Mouse (Mus musculus): ENCODE data around the gene Palld. TPM values are rescaled to one million over a fixed set of nuclear protein-coding genes. Genes with fewer than 3 reads are reported as not detected.

Gene Palld
- total RNA-seq, 2 experiments from 2014 or later: 6.6 to 6.7 TPM

DNA sequence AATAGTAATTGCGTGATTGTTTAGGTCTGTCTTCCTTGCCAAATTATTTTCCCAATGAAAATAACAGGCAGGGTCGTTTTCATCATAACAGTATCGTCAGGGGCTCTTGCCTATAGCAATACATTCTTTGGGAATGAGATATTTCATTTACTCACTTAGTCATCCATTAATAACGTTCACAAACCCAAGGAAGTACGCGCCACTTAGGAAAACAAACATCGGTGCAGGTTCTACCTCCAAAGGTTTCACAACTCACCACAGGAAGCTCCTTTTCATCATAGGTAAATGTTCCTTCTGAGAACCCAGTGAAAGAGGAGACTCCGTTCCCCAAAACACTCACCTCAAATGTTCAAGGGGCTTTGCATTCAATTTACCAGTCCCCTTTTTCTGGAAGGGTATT lies 423.7 kb downstream of the Palld start:
- no peak overlapping the region for H3K4me3 ChIP-seq
- no peak for TF ChIP-seq CTCF (conservative IDR thresholded peaks at IDR 0.05)
- DNase-seq (ENCODE audit: low spot score in 2 of 2): no peak
- no peak overlapping the region for H3K27ac ChIP-seq

DNA sequence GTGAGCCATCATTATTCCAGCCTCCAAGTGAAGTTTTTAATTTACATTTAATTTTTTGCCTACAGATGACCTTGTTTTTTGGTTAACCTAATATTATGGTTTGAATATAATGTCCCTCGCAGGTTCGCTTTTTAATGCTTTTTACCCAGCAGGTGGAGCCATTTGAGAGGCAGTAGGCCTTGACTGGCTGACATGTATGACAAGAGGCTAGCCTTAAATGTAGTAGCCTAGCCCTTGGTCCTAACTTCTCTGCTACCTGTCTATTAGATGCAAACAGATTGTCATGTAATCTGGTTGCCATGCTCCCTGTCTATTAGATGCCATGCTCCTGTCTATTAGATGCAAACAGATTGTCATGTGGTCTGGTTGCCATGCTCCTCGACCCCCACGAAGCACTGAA lies 424.3 kb downstream of the Palld start:
- no peak for DNase-seq (ENCODE audit: low spot score in 2 of 2)
- peak; percentile 34 for TF ChIP-seq CTCF (conservative IDR thresholded peaks at IDR 0.05)
- H3K27ac ChIP-seq: no peak overlapping the region
- no peak overlapping the region for H3K4me3 ChIP-seq

DNA sequence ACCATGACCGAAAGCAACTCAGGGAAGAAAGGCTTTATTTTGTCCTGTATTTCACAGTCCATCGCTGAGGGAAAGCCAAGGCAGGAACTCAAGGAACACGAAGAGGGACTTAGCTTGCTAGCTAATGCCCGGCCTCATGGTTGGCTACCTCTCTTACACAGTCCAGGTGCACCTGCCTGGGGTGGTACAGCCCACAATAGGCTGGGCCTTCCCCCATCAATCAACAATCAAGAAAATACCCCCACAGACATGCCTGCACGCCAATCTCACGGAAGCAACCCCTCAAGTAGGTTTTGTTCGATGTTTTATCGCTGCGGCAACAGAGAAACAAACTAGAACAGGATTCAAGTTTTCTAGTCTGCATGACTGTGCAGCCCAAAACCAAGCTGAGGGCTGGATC lies 426.3 kb downstream of the Palld start:
- TF ChIP-seq CTCF (conservative IDR thresholded peaks at IDR 0.05): no peak

DNA sequence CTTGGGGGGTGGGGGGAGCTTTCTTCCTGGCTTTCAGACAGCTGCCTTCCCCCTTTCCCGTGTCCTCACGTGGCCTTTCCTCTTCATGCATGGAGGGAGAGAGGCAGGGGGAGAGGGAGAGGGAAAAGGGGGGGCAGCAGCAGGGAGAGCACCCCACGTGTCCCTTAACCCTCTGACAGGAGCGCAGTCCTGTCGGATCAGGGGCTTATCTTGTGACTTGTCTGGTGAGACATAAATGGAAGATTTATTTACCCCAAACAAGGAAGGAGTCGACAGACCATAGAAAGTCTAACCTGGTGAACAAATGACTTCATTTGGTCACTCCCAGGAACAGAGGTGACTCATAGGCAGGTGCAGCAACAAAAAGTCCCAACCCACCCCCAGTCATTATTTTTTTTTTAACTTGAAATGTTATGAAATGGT lies 427.2 kb downstream of the Palld start:
- no peak for DNase-seq (ENCODE audit: low spot score in 2 of 2)

More for the DNA sequence above, 426.3 kb downstream of the Palld start:
- Histone ChIP-seq H3K27ac (no peak overlapping the region), H3K4me3 (no peak overlapping the region)
- DNase-seq (ENCODE audit: low spot score in 2 of 2): no peak

DNA sequence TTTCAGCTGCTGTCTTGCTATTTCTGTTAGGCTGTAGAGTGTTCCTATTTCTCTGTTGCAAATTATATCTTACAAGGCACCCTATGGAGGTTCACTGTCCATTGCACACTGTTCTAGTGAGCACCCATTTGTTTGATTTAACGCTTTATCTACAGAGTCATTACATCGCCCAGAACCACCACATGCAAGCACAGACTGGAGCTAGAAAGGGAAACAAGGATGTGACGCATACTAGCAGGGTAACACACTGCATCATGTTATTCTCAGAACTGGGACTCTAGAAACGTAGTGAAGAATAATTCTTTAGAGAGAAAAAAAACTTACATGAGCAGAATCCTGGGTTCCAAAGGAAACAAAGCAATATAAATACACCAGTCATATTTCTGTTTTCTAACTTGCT lies 432.3 kb downstream of the Palld start:
- no peak for DNase-seq (ENCODE audit: low spot score in 2 of 2)
- no peak overlapping the region for H3K27ac ChIP-seq
- no peak for TF ChIP-seq CTCF (conservative IDR thresholded peaks at IDR 0.05)
- no peak overlapping the region for H3K4me3 ChIP-seq

More for the DNA sequence above, 427.2 kb downstream of the Palld start:
- TF ChIP-seq CTCF (conservative IDR thresholded peaks at IDR 0.05): no peak
- Histone ChIP-seq H3K27ac (no peak overlapping the region), H3K4me3 (no peak overlapping the region)

DNA sequence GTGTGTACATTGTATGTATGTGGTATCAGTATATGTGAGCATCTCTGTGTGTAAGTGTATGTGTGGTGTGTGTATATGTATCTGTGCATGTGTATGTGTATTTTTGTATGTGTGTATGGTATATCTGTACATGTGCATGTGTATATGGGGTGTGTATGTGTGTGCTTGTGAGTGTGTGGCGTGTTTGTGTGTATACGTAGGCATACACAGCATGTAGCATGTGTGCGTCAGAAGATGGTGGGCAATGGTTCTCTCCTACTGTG lies 435.0 kb downstream of the Palld start:
- Histone ChIP-seq H3K27ac (no peak overlapping the region), H3K4me3 (no peak overlapping the region)
- no peak for DNase-seq (ENCODE audit: low spot score in 2 of 2)
- no peak for TF ChIP-seq CTCF (conservative IDR thresholded peaks at IDR 0.05)

DNA sequence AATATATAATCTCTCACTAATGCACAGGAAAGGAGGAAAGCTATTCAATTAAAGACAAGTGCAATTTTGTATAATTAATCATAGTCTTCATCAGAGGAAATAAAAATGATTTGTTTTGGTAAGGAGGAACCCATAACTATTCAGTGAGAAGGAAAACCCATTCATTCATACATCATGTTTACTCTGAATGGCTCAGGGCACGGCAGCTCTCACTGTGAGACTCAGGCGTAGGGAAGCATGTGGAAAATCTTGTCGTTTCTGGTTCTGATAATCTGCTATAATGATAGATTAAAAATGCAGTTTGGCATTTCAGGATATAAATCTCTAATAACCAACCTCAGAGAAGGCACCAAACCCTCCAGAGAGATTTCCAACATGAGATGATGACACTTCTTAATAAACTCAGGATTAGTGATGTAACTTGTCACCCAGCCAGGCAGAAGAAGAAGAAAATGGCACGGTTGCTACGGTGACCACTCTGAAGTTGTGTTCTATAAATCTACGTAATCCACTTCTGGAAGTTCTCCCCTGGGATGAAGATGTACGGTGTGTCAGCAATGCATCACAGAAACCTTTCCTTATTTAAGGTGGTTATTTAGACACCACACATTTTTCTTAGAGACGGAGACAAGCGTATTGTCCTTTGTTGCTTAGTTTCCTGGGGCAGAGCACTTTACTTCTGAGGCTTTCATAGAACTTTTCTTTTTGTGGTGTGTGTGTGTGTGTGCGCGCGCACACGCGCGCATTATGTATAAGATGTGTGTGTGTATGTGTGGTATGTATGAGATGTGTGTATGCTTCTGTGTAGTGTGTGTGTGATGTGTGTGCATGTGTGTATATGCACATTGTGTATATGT lies 435.6 kb downstream of the Palld start:
- no peak for DNase-seq (ENCODE audit: low spot score in 2 of 2)
- Histone ChIP-seq H3K4me3 (no peak overlapping the region), H3K27ac (no peak overlapping the region)
- no peak for TF ChIP-seq CTCF (conservative IDR thresholded peaks at IDR 0.05)

DNA sequence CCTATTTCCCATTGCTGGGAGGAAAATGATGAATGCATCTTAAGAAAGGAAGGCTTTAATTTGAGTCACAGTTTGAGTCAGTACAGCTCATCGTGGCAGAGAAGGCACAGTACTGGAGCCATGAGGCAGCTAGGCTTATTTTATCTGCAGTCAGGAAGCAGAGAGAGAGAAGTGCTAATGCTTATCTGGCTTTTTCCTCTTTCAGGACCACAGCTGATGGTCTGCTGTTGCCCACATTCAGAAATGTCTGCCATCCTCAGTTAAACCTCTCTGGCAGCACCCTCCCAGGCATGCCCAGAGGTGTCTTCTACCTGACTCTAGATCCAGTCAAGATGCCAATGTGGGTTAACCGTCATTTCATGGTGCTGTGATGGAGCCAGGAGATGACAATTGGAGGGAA lies 438.1 kb downstream of the Palld start:
- no peak overlapping the region for H3K27ac ChIP-seq
- H3K4me3 ChIP-seq: no peak overlapping the region
- no peak for DNase-seq (ENCODE audit: low spot score in 2 of 2)
- TF ChIP-seq CTCF (conservative IDR thresholded peaks at IDR 0.05): no peak

DNA sequence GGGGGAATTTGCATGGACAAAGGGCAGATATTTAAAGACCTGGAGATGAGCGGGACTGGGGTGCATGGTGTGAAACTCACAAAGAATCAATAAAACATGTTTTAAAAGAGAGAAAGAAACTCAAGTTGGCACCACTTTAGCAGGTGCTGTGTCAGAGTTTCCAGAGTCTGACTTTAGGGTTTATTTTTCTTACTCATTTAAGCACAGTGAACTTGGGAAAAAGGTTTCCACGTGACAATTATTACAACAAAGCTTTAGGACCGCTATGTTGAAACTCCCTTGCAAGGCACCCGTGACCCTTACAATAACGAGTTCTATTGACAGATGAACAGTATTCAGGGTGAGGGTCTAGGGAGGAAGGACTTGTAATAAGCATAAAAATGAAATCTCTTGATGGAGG lies 440.3 kb downstream of the Palld start:
- Histone ChIP-seq H3K4me3 (no peak overlapping the region), H3K27ac (no peak overlapping the region)
- TF ChIP-seq CTCF (conservative IDR thresholded peaks at IDR 0.05): no peak
- no peak for DNase-seq (ENCODE audit: low spot score in 2 of 2)

Other genes starting within 250 kb of the Palld start
- under 1 TPM; 0.20 to 0.44 TPM for gene Ddx60, start 25.4 kb upstream of the Palld start, total RNA-seq (2021)
- not detected for gene Anxa10, start 220.5 kb upstream of the Palld start, total RNA-seq (2021)

All from layer of hippocampus, adult 2 months (tissue).